Mouse (Mus musculus): Measurements from ENCODE around the gene Fv1. TPM values are rescaled to one million over a fixed set of nuclear protein-coding genes. Genes with fewer than 3 reads are reported as not detected.

Gene Fv1
- polyA plus RNA-seq (2017; shearing (Covaris generic)), result 1 to 10 TPM; 4.5 to 4.9 TPM

DNA sequence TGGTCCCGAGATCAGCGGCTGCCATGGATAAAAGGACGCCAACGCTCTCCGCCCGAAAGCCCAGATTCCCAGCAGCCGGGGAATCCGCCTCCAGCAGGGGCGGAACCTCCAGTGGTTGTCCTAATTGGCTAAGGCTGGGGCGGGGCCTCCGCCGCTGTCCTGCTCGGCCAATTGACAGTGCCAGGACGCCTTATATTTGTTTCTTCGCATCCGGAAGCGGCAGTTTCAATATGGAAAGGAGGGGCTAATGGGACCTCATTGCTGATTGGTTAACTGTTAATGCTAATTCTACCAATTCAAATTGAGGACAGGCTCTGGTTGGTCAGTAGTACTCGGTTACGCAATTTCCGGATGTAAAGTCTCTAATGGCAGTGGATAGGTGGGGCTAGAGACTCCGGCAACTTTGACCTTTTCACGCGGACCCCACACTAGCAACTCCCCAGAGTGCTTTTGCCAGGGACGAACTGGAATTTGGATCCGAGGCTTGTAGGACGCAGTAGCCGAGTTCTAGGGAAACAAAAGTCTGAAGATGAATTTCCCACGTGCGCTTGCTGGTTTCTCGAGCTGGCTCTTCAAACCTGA lies at the start of gene Fv1, which contains the start of gene Miip:
TSS of gene Fv1 (plus strand) at position 530 of the 582 bp plus-strand sequence.
TSS of gene Miip (minus strand) at position 367 of the 582 bp plus-strand sequence.

DNA sequence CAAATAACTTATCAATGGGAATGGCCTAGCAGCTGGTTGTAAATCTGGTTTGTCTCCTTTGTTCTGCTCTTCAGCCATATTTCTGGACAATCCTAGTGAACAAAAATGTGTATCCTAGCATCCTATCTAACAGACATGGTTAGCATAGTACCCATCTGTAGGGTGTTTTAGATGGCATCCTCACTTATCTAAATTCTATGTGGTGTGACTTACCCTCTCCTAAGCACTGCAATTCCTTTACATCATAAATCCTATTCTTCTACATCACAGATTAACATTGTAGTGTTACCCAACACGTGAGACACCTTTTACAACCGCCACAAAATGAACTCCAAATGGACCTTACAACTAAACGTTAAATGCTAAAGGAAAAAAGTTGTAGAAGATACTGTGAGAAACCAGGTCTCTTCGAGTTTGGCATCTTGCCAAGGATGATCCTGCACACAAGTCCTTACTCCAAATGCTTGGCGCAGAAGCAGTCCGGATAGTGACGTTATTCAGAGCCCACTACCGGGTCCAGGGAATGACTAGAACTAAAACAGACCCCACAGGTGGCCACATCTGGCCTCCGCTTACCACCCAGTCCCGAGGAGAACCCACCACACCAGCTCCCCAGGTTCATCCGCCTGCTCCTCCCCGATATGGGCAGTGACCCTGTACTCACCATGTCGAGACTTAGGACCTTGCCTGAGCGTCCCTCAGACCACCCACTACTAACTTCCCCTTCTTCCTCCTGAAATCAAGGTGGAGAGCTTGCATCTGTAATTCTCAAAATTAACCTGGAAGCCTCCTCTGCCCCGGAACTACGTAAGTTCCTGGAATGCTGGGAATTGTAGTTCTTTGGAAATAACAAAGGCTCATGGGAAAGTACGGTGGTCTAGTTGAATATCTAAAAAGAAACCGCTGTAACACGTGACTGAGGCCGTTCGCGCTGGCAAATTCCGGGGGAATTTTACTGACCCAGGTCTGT lies 20.9 kb upstream of the Fv1 start, which contains the start of gene Zfp933:
TSS of gene Zfp933 (minus strand) at position 753 of the 970 bp plus-strand sequence.

DNA sequence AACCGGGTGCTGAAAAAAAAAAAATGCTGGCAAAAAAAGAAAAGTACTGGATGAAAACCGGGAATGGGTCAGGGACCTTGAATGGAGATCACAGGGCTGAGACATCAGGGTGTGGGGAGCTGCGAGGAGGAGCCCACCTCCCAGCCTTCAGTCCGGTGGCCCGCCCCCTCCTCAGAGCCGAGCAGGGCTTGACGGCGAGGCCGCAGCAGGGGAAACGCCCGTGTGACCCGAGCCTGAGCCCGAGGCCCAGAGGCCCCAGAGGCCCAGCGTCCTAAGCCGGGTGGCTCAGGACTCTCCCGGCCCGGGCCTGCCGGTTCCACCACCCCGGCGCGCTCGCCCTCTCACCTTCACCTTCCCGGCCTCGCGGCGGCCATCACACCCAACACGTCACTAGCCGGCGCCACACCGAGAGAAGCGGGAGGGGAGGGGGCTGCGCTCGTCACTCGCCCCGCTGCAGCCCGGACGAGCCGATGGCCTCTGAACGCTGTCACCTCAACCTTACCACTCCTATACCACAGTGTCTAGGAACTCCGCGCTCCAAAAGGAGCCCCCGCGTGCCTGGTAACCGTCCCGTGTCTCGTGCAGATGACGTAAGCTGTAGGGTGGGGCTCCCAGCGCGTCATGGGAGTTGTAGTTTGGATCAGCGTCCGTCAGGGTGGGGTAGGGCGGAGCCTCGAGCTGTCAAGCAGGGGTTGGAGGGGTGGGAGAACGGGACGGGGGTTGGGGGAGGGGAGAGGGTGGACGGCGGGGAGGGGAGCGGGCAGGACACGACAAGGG lies 35.7 kb downstream of the Fv1 start, which contains the start of gene Mfn2:
TSS of gene Mfn2 (minus strand) at position 392 of the 777 bp plus-strand sequence.

Other genes starting within 250 kb of the Fv1 start
- gene Zfp979, start 226.5 kb upstream of the Fv1 start, polyA plus RNA-seq (2017; shearing (Covaris generic)), result 1 to 10 TPM; 1.5 to 3.8 TPM
- 1 to 10 TPM in 1 of 2 experiments, under 1 TPM in 1; 0.43 to 1.1 TPM for gene Zfp534, start 166.4 kb upstream of the Fv1 start, polyA plus RNA-seq (2017; shearing (Covaris generic))
- gene Zfp984, start 59.2 kb upstream of the Fv1 start, polyA plus RNA-seq (2017; shearing (Covaris generic)), result 10 to 100 TPM; 17.2 to 23.4 TPM
- gene Zfp933, start 20.6 kb upstream of the Fv1 start, polyA plus RNA-seq (2017; shearing (Covaris generic)), result 1 to 10 TPM; 4.1 to 5.6 TPM
- gene Miip, start 163 bp upstream of the Fv1 start, polyA plus RNA-seq (2017; shearing (Covaris generic)), result 100 to 1,000 TPM; 106 to 133 TPM
- gene Mfn2, start 35.7 kb downstream of the Fv1 start, polyA plus RNA-seq (2017; shearing (Covaris generic)), result 10 to 100 TPM; 39.1 to 40.3 TPM
- 10 to 100 TPM in 1 of 2 experiments, 1 to 10 TPM in 1; 5.8 to 11.6 TPM for gene Plod1, start 67.8 kb downstream of the Fv1 start, polyA plus RNA-seq (2017; shearing (Covaris generic))
- 100 to 1,000 TPM in 1 of 2 experiments, 10 to 100 TPM in 1; 99.8 to 122 TPM for gene 2510039O18Rik, start 71.9 kb downstream of the Fv1 start, polyA plus RNA-seq (2017; shearing (Covaris generic))
- gene Nppb, start 116.8 kb downstream of the Fv1 start, polyA plus RNA-seq (2017; shearing (Covaris generic)), result under 1 TPM in 1 of 2 experiments, not detected in 1; 0.61 TPM
- gene Nppa, start 131.7 kb downstream of the Fv1 start, polyA plus RNA-seq (2017; shearing (Covaris generic)), result 1 to 10 TPM in 1 of 2 experiments, not detected in 1; 1.0 TPM
- 10 to 100 TPM in 1 of 2 experiments, 1 to 10 TPM in 1; 6.3 to 11.0 TPM for gene Clcn6, start 169.8 kb downstream of the Fv1 start, polyA plus RNA-seq (2017; shearing (Covaris generic))
- gene Mthfr, start 170.1 kb downstream of the Fv1 start, polyA plus RNA-seq (2017; shearing (Covaris generic)), result 10 to 100 TPM; 14.5 TPM
- gene Agtrap, start 219.1 kb downstream of the Fv1 start, polyA plus RNA-seq (2017; shearing (Covaris generic)), result 10 to 100 TPM; 13.1 to 17.6 TPM